Mouse (Mus musculus) lung, postnatal 0 days (tissue): Measurements from ENCODE around the gene Nhlh2. TPM values are rescaled to one million over a fixed set of nuclear protein-coding genes. Genes with fewer than 3 reads are reported as not detected.

ENCODE experiments used
- ATAC-seq: fragments of 200-750 bp; cut with Nextera tagmentation; 2 replicates; pipeline ENCODE4 v1.8.0; 2017; ENCODE audit warnings: moderate library complexity
- DNase-seq: peaks from one replicate; pipeline ENCODE4 v3.0.0-alpha.2; 2016; ENCODE audit warnings: low spot score
- H3K27ac ChIP-seq: fragments of 300-500 bp; sonication (generic); 2 replicates; pipeline ENCODE4 v1.5.1; 2014; ENCODE audit warnings: antibody characterized with exemption, mild to moderate bottlenecking, low read length, mixed read lengths
- H3K27me3 ChIP-seq: fragments of 300-500 bp; sonication (generic); replicated peaks from 2 replicates; pipeline ENCODE4 v1.6.1; 2014; ENCODE audit warnings: low read length, mixed read lengths; ENCODE audit not compliant: insufficient read depth
- H3K36me3 ChIP-seq: fragments of 300-500 bp; sonication (generic); 2 replicates; pipeline ENCODE4 v1.6.1; 2014; ENCODE audit warnings: low read length, mixed read lengths; ENCODE audit not compliant: insufficient read depth
- H3K4me1 ChIP-seq: fragments of 300-500 bp; sonication (generic); 2 replicates; pipeline ENCODE4 v1.6.1; 2014; ENCODE audit warnings: antibody characterized with exemption, low read depth, low read length, mixed read lengths; ENCODE audit not compliant: insufficient read depth
- H3K4me2 ChIP-seq: fragments of 300-500 bp; sonication (generic); replicated peaks from 2 replicates; pipeline ENCODE4 v1.6.1; 2014; ENCODE audit warnings: low read depth, mild to moderate bottlenecking, low read length, moderate library complexity, mixed read lengths
- H3K4me3 ChIP-seq: fragments of 300-500 bp; sonication (generic); 2 replicates; pipeline ENCODE4 v1.5.1; 2014; ENCODE audit warnings: low read depth, low read length
- H3K9ac ChIP-seq: fragments of 300-500 bp; sonication (generic); replicated peaks from 2 replicates; pipeline ENCODE4 v1.6.1; 2014; ENCODE audit warnings: low read depth, mild to moderate bottlenecking
- H3K9me3 ChIP-seq: fragments of 300-500 bp; sonication (generic); 2 replicates; pipeline ENCODE4 v1.6.1; 2016; ENCODE audit warnings: low read length, mixed read lengths
- CTCF ChIP-seq: IDR thresholded peaks from 2 replicates; pipeline ENCODE4 v1.5.1; 2016; ENCODE audit warnings: antibody characterized with exemption, mild to moderate bottlenecking
- EP300 ChIP-seq: IDR thresholded peaks from 2 replicates; pipeline ENCODE4 v1.6.1; 2016; ENCODE audit warnings: antibody characterized with exemption, mild to moderate bottlenecking, control low read depth
- WGBS: fragments of 180-500 bp; shearing (Covaris S2); extraction: QIAGEN DNeasy Blood & Tissue Kit; methylation state at CpG from one replicate; pipeline ENCODE4 v1.1.7; 2014; 5-methylcytosine and 5-hydroxymethylcytosine counted together
- polyA plus RNA-seq: library from polyadenylated mRNA; unstranded; fragments of >200 nt; fragmentation: Nextera tagmentation; extraction: Ambion mirVana; gene quantifications from 2 replicates; pipeline ENCODE4 v1.2.1, GENCODE M21; 2015

Gene Nhlh2
- polyA plus RNA-seq, 1 experiment from 2014 or later = not detected

DNA sequence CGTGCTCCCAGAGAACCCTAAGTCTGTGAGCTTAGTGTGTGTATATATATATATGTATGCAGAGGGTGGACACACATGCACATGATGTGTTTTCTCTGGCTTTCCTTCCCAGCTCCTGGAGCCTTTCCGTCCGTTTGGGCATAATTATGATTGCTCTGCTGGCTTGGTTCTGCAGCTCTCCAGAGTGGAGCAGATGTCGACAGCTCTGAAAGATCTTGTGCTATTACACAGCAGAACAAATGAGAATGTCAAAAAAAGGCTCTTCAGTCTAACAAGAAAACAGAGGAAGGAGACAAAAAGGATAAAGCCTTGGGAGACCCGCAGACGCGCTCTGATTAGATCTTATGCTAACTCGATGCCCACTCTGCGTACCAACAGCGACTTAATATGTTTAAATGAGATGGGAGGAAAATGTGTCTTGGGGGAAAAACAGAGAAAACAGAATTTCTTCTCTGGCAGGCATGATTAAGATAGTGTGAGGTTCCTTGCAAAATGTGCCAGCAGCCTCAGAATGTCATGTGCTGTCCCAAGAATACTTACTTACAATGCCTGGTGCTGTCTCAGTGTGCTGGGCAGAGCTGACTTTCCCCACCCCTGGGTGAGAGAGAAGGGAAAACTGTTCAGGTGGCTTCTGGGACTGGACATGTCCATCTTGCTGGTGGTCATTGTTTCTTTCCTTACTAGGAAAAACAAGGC is 31.4 kb upstream of the Nhlh2 start:
- DNase-seq (no peak), ATAC-seq (no peak)
- H3K36me3 ChIP-seq = no peaks in the 10 kb centered on the region
- H3K4me1 ChIP-seq = no peaks in the 10 kb centered on the region
- H3K4me3 ChIP-seq = no peak overlapping the region
- TF ChIP-seq EP300 (no peak), CTCF (no peak)
- no peaks in the 10 kb centered on the region for H3K27me3 ChIP-seq
- H3K27ac ChIP-seq = no peak overlapping the region
- no peaks in the 10 kb centered on the region for H3K9me3 ChIP-seq
- no peak overlapping the region for H3K9ac ChIP-seq
- H3K4me2 ChIP-seq = no peak overlapping the region
- 85% methylated on average over 10 of the region's 10 CpGs for WGBS

DNA sequence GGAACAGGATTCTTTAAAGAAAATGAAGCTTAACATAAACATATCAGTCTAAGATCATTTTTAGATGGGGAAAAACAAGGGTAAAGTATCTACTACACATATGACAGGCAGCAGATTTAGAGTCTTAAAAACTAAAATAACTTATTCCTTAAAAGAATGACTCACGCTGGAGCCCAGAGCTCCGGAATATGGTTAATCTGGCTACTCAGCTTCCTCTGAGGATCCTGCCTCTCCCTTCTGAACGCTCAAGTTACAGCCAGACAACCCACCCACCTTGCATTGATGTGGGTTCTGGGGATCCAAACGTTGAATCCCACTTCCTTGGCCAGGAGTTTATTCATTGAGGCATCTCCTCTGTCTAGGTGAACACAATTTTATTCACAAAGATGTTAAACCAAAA is 26.0 kb upstream of the Nhlh2 start:
- Histone ChIP-seq H3K27me3 (no peaks in the 10 kb centered on the region), H3K9ac (no peak overlapping the region), H3K4me2 (no peak overlapping the region), H3K27ac (no peak overlapping the region), H3K36me3 (no peaks in the 10 kb centered on the region), H3K4me1 (no peaks in the 10 kb centered on the region), H3K9me3 (no peaks in the 10 kb centered on the region), H3K4me3 (no peak overlapping the region)
- 50% methylated on average over 4 of the region's 4 CpGs for WGBS
- no peak for ATAC-seq
- no peak for TF ChIP-seq CTCF
- no peak for TF ChIP-seq EP300
- no peak for DNase-seq

DNA sequence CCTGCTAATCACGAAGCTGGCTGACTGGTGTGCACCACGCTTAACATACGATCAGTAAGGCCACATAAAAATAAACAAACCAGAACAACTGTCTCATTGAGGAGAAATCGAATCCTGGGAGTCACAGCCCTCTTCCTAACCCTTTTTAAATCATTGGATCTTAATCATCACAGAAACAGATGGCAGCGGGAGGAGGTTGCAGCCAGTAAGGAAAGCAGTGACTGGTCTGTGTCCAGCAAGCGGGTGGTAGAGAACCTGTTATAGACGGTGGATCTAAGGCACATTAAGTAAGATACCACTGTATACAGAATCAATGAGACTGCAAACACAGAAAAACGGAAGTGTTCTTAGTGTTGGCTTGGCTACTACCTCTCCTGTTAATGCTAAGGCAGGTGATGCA is 24.2 kb upstream of the Nhlh2 start:
- ATAC-seq (no peak), DNase-seq (no peak)
- TF ChIP-seq CTCF (no peak), EP300 (no peak)
- no peak overlapping the region for H3K4me2 ChIP-seq
- H3K36me3 ChIP-seq = no peaks in the 10 kb centered on the region
- H3K9ac ChIP-seq = no peak overlapping the region
- no peak overlapping the region for H3K4me3 ChIP-seq
- H3K9me3 ChIP-seq = no peaks in the 10 kb centered on the region
- no peaks in the 10 kb centered on the region for H3K4me1 ChIP-seq
- no peak overlapping the region for H3K27ac ChIP-seq
- WGBS = 54% methylated on average over 8 of the region's 8 CpGs
- no peaks in the 10 kb centered on the region for H3K27me3 ChIP-seq

DNA sequence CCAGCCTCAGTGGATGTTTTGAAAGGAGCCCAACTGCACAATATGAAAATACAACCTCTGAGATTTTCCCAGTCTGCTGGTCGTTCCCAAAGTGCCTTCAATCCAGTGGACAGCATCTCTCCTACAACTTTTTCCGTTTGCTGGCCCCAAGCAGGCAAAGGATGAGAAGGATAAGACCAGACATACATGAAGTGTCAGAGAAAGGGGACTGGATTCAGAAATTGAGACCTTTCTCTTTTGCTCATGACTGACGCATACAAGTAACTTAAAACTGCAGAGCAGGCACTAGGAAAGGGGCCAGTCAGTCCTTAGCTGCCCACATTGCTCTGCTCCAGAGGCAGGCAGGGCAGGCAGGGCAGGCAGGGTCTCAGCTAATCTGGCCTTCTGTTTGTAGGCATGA is 19.7 kb upstream of the Nhlh2 start:
- ATAC-seq = no peak
- no peak overlapping the region for H3K27ac ChIP-seq
- no peaks in the 10 kb centered on the region for H3K27me3 ChIP-seq
- H3K4me2 ChIP-seq = no peak overlapping the region
- no peak for DNase-seq
- no peak overlapping the region for H3K9ac ChIP-seq
- WGBS = 56% methylated on average over 3 of the region's 3 CpGs
- no peaks in the 10 kb centered on the region for H3K4me1 ChIP-seq
- H3K36me3 ChIP-seq = no peaks in the 10 kb centered on the region
- no peaks in the 10 kb centered on the region for H3K9me3 ChIP-seq
- no peak overlapping the region for H3K4me3 ChIP-seq
- TF ChIP-seq CTCF (no peak), EP300 (no peak)

DNA sequence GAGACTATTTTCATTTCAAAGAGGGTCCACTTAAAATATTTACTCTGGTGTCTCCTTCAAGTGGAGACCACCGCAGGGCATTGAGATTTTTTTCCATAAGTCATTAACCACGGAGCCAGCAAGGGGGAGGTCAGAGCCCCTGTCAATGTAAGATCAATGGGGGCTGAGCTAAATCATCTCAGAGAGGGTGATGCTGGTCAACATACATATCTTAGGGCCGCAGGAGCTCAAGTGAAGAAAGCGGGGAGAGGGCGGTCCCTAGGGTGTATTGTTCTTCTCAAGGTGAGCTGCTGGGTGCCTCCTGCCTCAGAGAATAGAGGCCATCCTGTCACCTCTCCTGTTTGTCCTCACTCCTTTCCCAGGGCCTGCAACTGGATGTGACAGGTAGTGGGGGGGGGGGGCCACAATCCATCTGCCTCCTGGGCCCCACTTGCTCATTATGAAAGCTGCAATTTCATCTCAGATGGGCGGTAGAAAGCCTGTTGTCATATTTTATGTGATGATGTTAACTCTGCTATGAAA is 18.8 kb upstream of the Nhlh2 start:
- WGBS = 37% methylated on average over 6 of the region's 6 CpGs
- Histone ChIP-seq H3K27ac (no peak overlapping the region), H3K4me1 (no peaks in the 10 kb centered on the region), H3K36me3 (no peaks in the 10 kb centered on the region), H3K9me3 (no peaks in the 10 kb centered on the region), H3K4me2 (no peak overlapping the region), H3K9ac (no peak overlapping the region), H3K4me3 (no peak overlapping the region), H3K27me3 (no peaks in the 10 kb centered on the region)
- TF ChIP-seq EP300 (no peak), CTCF (no peak)
- ATAC-seq (no peak), DNase-seq (no peak)

DNA sequence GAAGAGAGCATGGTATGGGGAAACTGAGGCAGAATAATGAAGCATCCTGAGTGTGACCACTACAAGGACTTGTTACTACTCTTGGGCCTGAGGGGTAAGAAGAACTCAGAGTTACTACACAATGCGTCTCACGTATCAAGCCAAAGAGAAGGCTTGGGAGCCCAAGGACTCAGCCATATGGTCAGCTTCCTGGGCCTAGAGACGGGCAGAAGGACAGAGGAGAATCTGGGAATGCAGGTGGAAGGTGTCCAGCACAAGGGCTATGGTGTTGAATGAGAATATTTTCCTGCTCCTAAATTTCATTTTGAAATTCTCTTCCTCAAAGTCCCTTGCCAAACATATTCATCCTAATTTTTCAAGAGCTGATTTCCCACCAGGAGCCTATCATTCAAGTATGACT is 12.0 kb upstream of the Nhlh2 start:
- H3K9me3 ChIP-seq = no peaks in the 10 kb centered on the region
- no peak for ATAC-seq
- 91% methylated on average over 3 of the region's 3 CpGs for whole genome bisulfite sequencing
- no peak overlapping the region for H3K27ac ChIP-seq
- H3K4me2 ChIP-seq = no peak overlapping the region
- no peak for TF ChIP-seq EP300
- TF ChIP-seq CTCF = no peak
- H3K36me3 ChIP-seq = no peaks in the 10 kb centered on the region
- H3K4me1 ChIP-seq = no peaks in the 10 kb centered on the region
- no peaks in the 10 kb centered on the region for H3K27me3 ChIP-seq
- H3K9ac ChIP-seq = no peak overlapping the region
- H3K4me3 ChIP-seq = no peak overlapping the region
- DNase-seq = no peak
